Mouse (Mus musculus) cerebellum, adult 11 months (tissue): ENCODE data around the gene Pdzrn4.

Experiments
- DNase-seq: peaks from one replicate; pipeline ENCODE4 v3.0.0; 2022

Pdzrn4 gene

GRCm38 (mm10) chr15:92597011-92597780 lies 200.5 kb downstream of the Pdzrn4 start:
- DNase-seq: no peak

- no peak for DNase-seq
Measured at GRCm38 (mm10) chr15:92598380-92599295, 202.0 kb downstream of the Pdzrn4 start.

- DNase-seq: no peak
Measured at GRCm38 (mm10) chr15:92599381-92599780, 202.7 kb downstream of the Pdzrn4 start.

- DNase-seq: no peak
Measured at GRCm38 (mm10) chr15:92610866-92611265, 214.2 kb downstream of the Pdzrn4 start.

GRCm38 (mm10) chr15:92612386-92612785 lies 215.7 kb downstream of the Pdzrn4 start:
- no peak for DNase-seq

- no peak for DNase-seq
Measured at GRCm38 (mm10) chr15:92613228-92613627, 216.5 kb downstream of the Pdzrn4 start.

GRCm38 (mm10) chr15:92621731-92622234 lies 225.1 kb downstream of the Pdzrn4 start:
- DNase-seq: peak; percentile 60

GRCm38 (mm10) chr15:92622323-92622722 lies 225.6 kb downstream of the Pdzrn4 start:
- DNase-seq: no peak

- no peak for DNase-seq
Measured at GRCm38 (mm10) chr15:92629172-92629571, 232.5 kb downstream of the Pdzrn4 start.

- no peak for DNase-seq
Measured at GRCm38 (mm10) chr15:92634044-92634610, 237.4 kb downstream of the Pdzrn4 start.

- no peak for DNase-seq
Measured at GRCm38 (mm10) chr15:92640212-92641082, 243.8 kb downstream of the Pdzrn4 start.

GRCm38 (mm10) chr15:92671279-92672051 lies 274.8 kb downstream of the Pdzrn4 start:
- no peak for DNase-seq

- no peak for DNase-seq
Measured at GRCm38 (mm10) chr15:92676096-92676495, 279.4 kb downstream of the Pdzrn4 start.

- DNase-seq: no peak
Measured at GRCm38 (mm10) chr15:92678377-92678776, 281.7 kb downstream of the Pdzrn4 start.

GRCm38 (mm10) chr15:92679541-92679940 lies 282.9 kb downstream of the Pdzrn4 start:
- DNase-seq: no peak

GRCm38 (mm10) chr15:92696276-92696956 lies 299.7 kb downstream of the Pdzrn4 start:
- no peak for DNase-seq

GRCm38 (mm10) chr15:92704146-92704545 lies 307.5 kb downstream of the Pdzrn4 start:
- DNase-seq: no peak

- no peak for DNase-seq
Measured at GRCm38 (mm10) chr15:92738676-92739075, 342.0 kb downstream of the Pdzrn4 start.

- no peak for DNase-seq
Measured at GRCm38 (mm10) chr15:92739887-92740286, 343.2 kb downstream of the Pdzrn4 start.

GRCm38 (mm10) chr15:92743624-92744023 lies 346.9 kb downstream of the Pdzrn4 start:
- DNase-seq: no peak

- no peak for DNase-seq
Measured at GRCm38 (mm10) chr15:92746081-92746480, 349.4 kb downstream of the Pdzrn4 start.
